In the genomic region with DNA sequence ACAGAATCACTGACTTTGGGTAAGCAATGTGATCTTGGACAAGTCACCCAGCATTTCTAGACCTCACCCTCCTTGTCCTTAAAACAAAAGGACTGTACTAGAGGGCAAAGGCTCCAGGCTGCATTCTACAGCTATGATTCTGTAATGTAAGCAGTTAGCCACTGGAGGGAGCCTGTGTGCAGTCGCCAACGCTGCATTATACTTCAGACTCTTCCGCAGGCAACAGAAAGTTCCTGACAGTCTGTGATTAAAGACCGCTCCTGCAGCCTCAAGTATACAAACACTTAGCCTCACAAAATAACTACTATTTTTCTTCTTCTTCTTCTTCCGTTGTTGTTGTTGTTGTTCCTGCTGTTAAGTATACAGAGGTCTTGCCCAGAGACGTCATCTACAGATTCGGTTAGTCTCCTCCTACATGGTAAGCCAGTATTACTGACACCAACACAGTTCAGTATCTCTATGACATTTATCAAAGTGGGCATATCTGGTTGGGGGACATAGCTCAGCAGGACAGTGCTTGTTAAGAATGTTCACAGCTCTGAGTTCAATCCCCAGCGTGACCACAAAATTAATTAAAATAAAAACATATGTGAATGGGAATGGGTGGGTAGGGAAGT, we compare ENCODE assay signal across 8 mouse cellular contexts. TPM values are rescaled to one million over a fixed set of nuclear protein-coding genes. Genes with fewer than 3 reads are reported as not detected.
DNase-seq lines count a peak whose midpoint lies in the region; ATAC-seq lines count a peak whose summit lies in the region.

No protein-coding gene starts in this region.

- WGBS in intestine, embryonic 15.5 days = 21% methylated on average over 8 of the region's 8 CpGs
- WGBS in liver, embryonic 11.5 days = 24% methylated on average over 8 of the region's 8 CpGs

- H3K4me3 ChIP-seq in intestine, embryonic 15.5 days (replicated peaks) = peak overlapping the region; percentile 23
- no peak overlapping the region for H3K4me3 ChIP-seq in liver, embryonic 11.5 days (ENCODE audit: low read depth, low read length)

- no peak overlapping the region for H3K27ac ChIP-seq in intestine, embryonic 15.5 days
- H3K27ac ChIP-seq in liver, embryonic 11.5 days (ENCODE audit: low read depth, low read length) = no peak overlapping the region

- no peak overlapping the region for H3K9ac ChIP-seq in intestine, embryonic 15.5 days
- H3K9ac ChIP-seq in liver, embryonic 11.5 days (ENCODE audit: low read depth, low read length) = no peak overlapping the region

- H3K36me3 ChIP-seq in intestine, embryonic 15.5 days = no peaks in the 10 kb centered on the region
- no peaks in the 10 kb centered on the region for H3K36me3 ChIP-seq in liver, embryonic 11.5 days (ENCODE audit: control insufficient read depth, insufficient read depth, low read length)

- DNase-seq in urinary bladder, postnatal 25 days (ENCODE audit: low spot score) = peak; percentile 47
- DNase-seq in urinary bladder, postnatal 10 days (ENCODE audit: low spot score) = no peak
- DNase-seq in cerebellum, adult 8-10 months = peak; percentile 36
- DNase-seq in forelimb bud, embryonic 11.5 days (ENCODE audit: low read depth, low spot score) = peak; percentile 73
- no peak for DNase-seq in liver, embryonic 11.5 days (ENCODE audit: low spot score)
- peak; percentile 81 for DNase-seq in naive thymus-derived CD4-positive, alpha-beta T cell, adult 2 months (ENCODE audit: low read depth)
- peak; percentile 72 for DNase-seq in thymus, postnatal 4 days

- no peaks in the 10 kb centered on the region for H3K9me3 ChIP-seq in intestine, embryonic 15.5 days
- H3K9me3 ChIP-seq in liver, embryonic 11.5 days (ENCODE audit: control insufficient read depth, low read length) = no peaks in the 10 kb centered on the region

- H3K27me3 ChIP-seq in intestine, embryonic 15.5 days (replicated peaks) = no peaks in the 10 kb centered on the region
- H3K27me3 ChIP-seq in liver, embryonic 11.5 days (replicated peaks; ENCODE audit: control insufficient read depth, insufficient read depth, low read length) = peaks cover 3% of the 10 kb centered on the region; the same call in 1 of the 2 replicates

- peak; percentile 84 for ATAC-seq in intestine, embryonic 15.5 days
- ATAC-seq in liver, embryonic 11.5 days (replicated peaks; ENCODE audit: low FRiP score) = peak; percentile 71

- H3K4me1 ChIP-seq in intestine, embryonic 15.5 days (replicated peaks) = no peaks in the 10 kb centered on the region
- H3K4me1 ChIP-seq in liver, embryonic 11.5 days (replicated peaks; ENCODE audit: control insufficient read depth, insufficient read depth, low read length) = no peaks in the 10 kb centered on the region

- H3K4me2 ChIP-seq in intestine, embryonic 15.5 days (replicated peaks) = peak overlapping the region; percentile 52
- H3K4me2 ChIP-seq in liver, embryonic 11.5 days = peak overlapping the region; percentile 53

RNA-seq across cellular contexts. Expression of a gene that starts 13.0 kb away (rescaled TPM):
- 0.18 and 0.25 TPM in 2 replicates for polyA plus RNA-seq in intestine, embryonic 15.5 days (2015; fragmentation: Nextera tagmentation; extraction: Ambion mirVana)
- polyA plus RNA-seq in liver, embryonic 11.5 days (2014; fragmentation: Nextera tagmentation; extraction: Ambion mirVana) = 0.66 and 0.70 TPM in 2 replicates

RNA-seq across cellular contexts. Expression of a gene that starts 37.6 kb away (rescaled TPM):
- 9.5 and 10.1 TPM in 2 replicates for polyA plus RNA-seq in intestine, embryonic 15.5 days (2015; fragmentation: Nextera tagmentation; extraction: Ambion mirVana)
- 12.0 and 12.7 TPM in 2 replicates for polyA plus RNA-seq in liver, embryonic 11.5 days (2014; fragmentation: Nextera tagmentation; extraction: Ambion mirVana)

Comparison
In these comparisons a context has a peak if more than half of its experiments do, and no peak if none do; other contexts are left out.
1. DNase-seq: peak in urinary bladder, postnatal 25 days (single experiment), cerebellum, adult 8-10 months (single experiment), forelimb bud, embryonic 11.5 days (single experiment), naive thymus-derived CD4-positive, alpha-beta T cell, adult 2 months (single experiment) and thymus, postnatal 4 days (single experiment); none in urinary bladder, postnatal 10 days (single experiment) and liver, embryonic 11.5 days (single experiment).